Mouse (Mus musculus) left cerebral cortex, adult 8-10 months (tissue): ENCODE results near the gene Plppr1. TPM values are rescaled to one million over a fixed set of nuclear protein-coding genes. Genes with fewer than 3 reads are reported as not detected.
"Not testable (repeated sequence)": the region's sequence is repeated elsewhere in the genome, so short reads cannot be mapped to it uniquely, and the experiment has no call there.

Source experiments
- DNase-seq, 2 experiments: peaks; one replicate each; pipeline ENCODE4 v3.0.0; 2022; ENCODE audit warnings: low spot score in 2 of 2
- total RNA-seq, 4 experiments: library from RNA; stranded (reverse); gene quantifications; 2 replicates each; pipeline ENCODE4 v1.2.4; 2022

The Plppr1 gene
- total RNA-seq, 4 experiments from 2014 or later, result 14.4 to 16.5 (median 15.5) TPM

DNA sequence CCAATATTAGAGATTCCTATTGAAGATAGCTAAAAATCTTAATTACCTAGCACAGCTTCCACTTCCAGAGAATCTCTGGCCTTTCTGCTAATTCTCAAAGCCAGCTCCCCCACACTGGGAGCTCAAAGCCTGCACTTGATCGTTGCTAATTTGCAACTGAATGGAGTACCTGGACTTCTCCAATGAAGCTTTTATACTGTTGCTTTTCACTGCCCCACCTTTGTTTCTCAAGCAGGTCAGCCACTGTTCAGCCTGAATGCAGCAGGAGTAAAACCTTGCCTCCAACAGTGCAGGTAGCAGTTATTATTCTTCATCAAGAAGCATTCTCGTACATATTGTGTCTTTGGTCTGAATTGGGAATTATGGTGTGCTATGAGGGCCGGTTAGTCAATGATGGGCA is 309.0 kb downstream of the Plppr1 start:
- DNase-seq, result not testable (repeated sequence)

DNA sequence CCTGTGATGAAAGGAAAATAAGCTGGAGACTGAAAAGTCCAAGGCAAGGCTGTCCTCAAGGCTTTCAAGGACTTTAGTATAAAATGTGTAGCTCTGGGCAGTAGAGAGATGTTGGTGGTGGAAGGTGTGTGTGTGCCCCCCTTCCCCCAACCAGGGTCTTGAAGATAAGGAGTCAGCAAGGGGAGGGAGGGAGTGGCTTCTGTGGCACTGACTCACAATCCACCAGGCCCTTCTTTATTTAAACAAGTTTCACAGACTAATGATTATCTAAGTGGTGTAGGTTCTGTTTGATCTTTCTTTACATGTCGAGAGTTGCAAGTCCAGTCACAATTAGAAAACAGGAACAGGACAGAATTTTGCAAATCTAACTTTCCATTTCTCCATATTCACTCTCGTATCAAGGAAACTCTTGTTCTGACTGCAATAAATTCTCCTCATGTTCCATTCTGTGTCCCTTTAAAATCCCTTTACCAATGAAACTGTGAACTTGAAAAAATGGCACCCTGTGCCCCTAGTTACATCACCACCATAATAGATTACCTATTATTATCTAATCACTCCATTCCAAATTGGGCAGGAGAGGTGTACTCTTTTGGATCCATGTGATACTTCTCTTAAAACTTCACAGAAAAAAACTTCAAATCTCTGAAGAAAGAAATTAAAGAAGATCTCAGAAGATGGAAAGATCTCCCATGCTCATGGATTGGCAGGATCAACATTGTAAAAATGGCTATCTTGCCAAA is 324.7 kb downstream of the Plppr1 start:
- DNase-seq, result not testable (repeated sequence)

DNA sequence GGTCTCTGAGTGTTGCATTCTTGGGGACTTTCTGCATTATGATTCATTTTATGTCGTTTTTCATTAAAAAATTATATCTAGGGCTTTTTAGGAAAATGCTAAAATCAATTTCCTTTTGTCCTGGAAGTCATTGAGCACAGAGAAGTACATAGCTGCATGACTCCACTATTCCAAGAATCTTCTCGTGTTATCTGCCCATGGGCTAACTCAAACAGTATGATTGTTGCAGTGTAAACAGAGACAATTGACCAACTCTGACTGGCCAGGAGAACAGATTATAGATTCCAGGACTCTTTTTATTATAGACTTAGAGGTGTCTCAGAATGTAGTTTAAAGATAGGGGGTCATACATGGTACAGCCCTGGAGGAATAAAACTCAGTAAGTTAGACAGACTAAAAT is 327.8 kb downstream of the Plppr1 start:
- no peak for DNase-seq
